Mouse (Mus musculus): ENCODE results near the gene Orai2.

DNA sequence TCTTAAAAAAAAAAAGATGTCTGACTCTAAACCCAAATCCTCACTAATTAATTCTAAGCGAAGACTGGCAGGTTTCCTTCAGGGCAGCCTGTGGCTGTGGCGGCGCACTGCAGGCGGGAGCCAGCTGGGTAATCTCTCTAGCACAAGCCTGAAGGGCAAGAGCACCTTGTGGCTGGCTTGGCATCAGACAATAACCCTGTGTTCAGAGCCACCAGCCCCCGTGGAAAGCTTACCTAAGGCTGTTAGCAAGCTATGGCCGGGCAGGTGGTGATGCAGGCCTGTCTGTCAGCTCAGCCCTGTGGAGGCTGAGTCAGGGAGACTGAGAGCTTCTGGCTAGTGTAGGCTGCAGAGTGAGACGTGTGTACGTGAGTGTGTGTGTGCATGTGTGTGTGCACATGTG lies 5.3 kb downstream of the Orai2 start:
- no peak for TF ChIP-seq EP300 (IDR thresholded peaks at IDR 0.05)
- no peak for TF ChIP-seq CTCF (IDR thresholded peaks at IDR 0.05)
